Mouse (Mus musculus) urinary bladder, postnatal 25 days (tissue): ENCODE measurements around the gene Cd164.
A peak's percentile ranks its signal among the peaks of the same experiment; 100 is the strongest.

Source experiments
- DNase-seq: peaks from one replicate; pipeline ENCODE4 v3.0.0; 2022; ENCODE audit warnings: low spot score

Cd164 gene

GRCm38 (mm10) chr10:41518981-41519618 is at the start of gene Cd164:
Gene Cd164 (plus strand): TSS chr10:41519414.
- DNase-seq: peak; percentile 90

- no peak for DNase-seq
These were observed 48.5 kb upstream of the Cd164 start for GRCm38 (mm10) chr10:41470693-41471092.

- no peak for DNase-seq
These were observed 46.7 kb upstream of the Cd164 start for GRCm38 (mm10) chr10:41472534-41472933.

- no peak for DNase-seq
These were observed 46.2 kb upstream of the Cd164 start for GRCm38 (mm10) chr10:41472962-41473481.

- DNase-seq: no peak
These were observed 45.3 kb upstream of the Cd164 start for GRCm38 (mm10) chr10:41473782-41474468.

- no peak for DNase-seq
These were observed 44.2 kb upstream of the Cd164 start for GRCm38 (mm10) chr10:41474981-41475391.

- peak; percentile 42 for DNase-seq
These were observed 42.8 kb upstream of the Cd164 start, which contains the start of gene Mical1 for GRCm38 (mm10) chr10:41476171-41477017. Gene Mical1 (plus strand): TSS chr10:41476314.

- no peak for DNase-seq
These were observed 42.3 kb upstream of the Cd164 start for GRCm38 (mm10) chr10:41477018-41477277.

- peak; percentile 41 for DNase-seq
These were observed 41.7 kb upstream of the Cd164 start for GRCm38 (mm10) chr10:41477278-41478181.

GRCm38 (mm10) chr10:41479961-41480360 is 39.3 kb upstream of the Cd164 start:
- no peak for DNase-seq

GRCm38 (mm10) chr10:41480938-41481880 is 38.0 kb upstream of the Cd164 start:
- DNase-seq: no peak

GRCm38 (mm10) chr10:41482446-41482845 is 36.8 kb upstream of the Cd164 start:
- no peak for DNase-seq

GRCm38 (mm10) chr10:41485778-41486177 is 33.4 kb upstream of the Cd164 start:
- DNase-seq: no peak

GRCm38 (mm10) chr10:41486506-41487170 is 32.6 kb upstream of the Cd164 start:
- DNase-seq: no peak

GRCm38 (mm10) chr10:41488877-41489276 is 30.3 kb upstream of the Cd164 start:
- DNase-seq: no peak

GRCm38 (mm10) chr10:41489294-41489693 is 29.9 kb upstream of the Cd164 start:
- no peak for DNase-seq

- DNase-seq: peak; percentile 93
These were observed 29.3 kb upstream of the Cd164 start, which contains the start of the genes Smpd2 and Ppil6 for GRCm38 (mm10) chr10:41489708-41490517. Gene Smpd2 (minus strand): TSS chr10:41490369. Gene Ppil6 (plus strand): TSS chr10:41490439.

- no peak for DNase-seq
These were observed 28.7 kb upstream of the Cd164 start for GRCm38 (mm10) chr10:41490518-41490873.

- DNase-seq: no peak
These were observed 28.1 kb upstream of the Cd164 start for GRCm38 (mm10) chr10:41491111-41491510.
